Mouse (Mus musculus): ENCODE data around the gene Poldip2. TPM values are rescaled to one million over a fixed set of nuclear protein-coding genes. Genes with fewer than 3 reads are reported as not detected.

The Poldip2 gene
- polyA plus RNA-seq, 1 experiment from 2014 or later = 168 TPM

GRCm38 (mm10) chr11:78483639-78484038, 28.4 kb upstream of the Poldip2 start:
- WGBS = 64% methylated on average over 7 of the region's 7 CpGs
- Histone ChIP-seq H3K4me3 (no peak overlapping the region), H3K36me3 (peaks cover 68% of the 10 kb centered on the region)

GRCm38 (mm10) chr11:78488168-78488567, 23.8 kb upstream of the Poldip2 start:
- Histone ChIP-seq H3K4me3 (no peak overlapping the region), H3K9me3 (no peaks in the 10 kb centered on the region), H3K9ac (replicated peaks) (no peak overlapping the region), H3K36me3 (peaks cover 31% of the 10 kb centered on the region), H3K4me2 (replicated peaks) (no peak overlapping the region), H3K27me3 (peaks cover 52% of the 10 kb centered on the region), H3K4me1 (peaks cover 10% of the 10 kb centered on the region; the same call in 1 of the 2 replicates), H3K27ac (replicated peaks) (no peak overlapping the region)
- ATAC-seq (ENCODE audit: low FRiP score, low read depth) = no peak
- 3% methylated on average over 8 of the region's 8 CpGs for WGBS

More at GRCm38 (mm10) chr11:78483639-78484038, 28.4 kb upstream of the Poldip2 start:
- Histone ChIP-seq H3K27me3 (peaks cover 19% of the 10 kb centered on the region), H3K9me3 (no peaks in the 10 kb centered on the region), H3K9ac (replicated peaks) (no peak overlapping the region), H3K4me2 (replicated peaks) (no peak overlapping the region), H3K4me1 (no peaks in the 10 kb centered on the region), H3K27ac (replicated peaks) (no peak overlapping the region)
- no peak for ATAC-seq (ENCODE audit: low FRiP score, low read depth)

GRCm38 (mm10) chr11:78490781-78491241, 21.2 kb upstream of the Poldip2 start:
- H3K27ac ChIP-seq (replicated peaks) = 0 out of 2 replicates have a peak overlapping the region, but pooled peaks have one; percentile 1
- peaks cover 19% of the 10 kb centered on the region for H3K36me3 ChIP-seq
- WGBS = 8% methylated on average over 48 of the region's 48 CpGs
- H3K9me3 ChIP-seq = no peaks in the 10 kb centered on the region
- H3K4me1 ChIP-seq = peaks cover 13% of the 10 kb centered on the region
- H3K9ac ChIP-seq (replicated peaks) = peak overlapping the region; percentile 48
- H3K27me3 ChIP-seq = peaks cover 69% of the 10 kb centered on the region
- peak; percentile 49 for ATAC-seq (ENCODE audit: low FRiP score, low read depth)
- peak overlapping the region; percentile 55 for H3K4me2 ChIP-seq (replicated peaks)
- peak overlapping the region; percentile 30 for H3K4me3 ChIP-seq

GRCm38 (mm10) chr11:78495904-78496303, 16.1 kb upstream of the Poldip2 start:
- H3K4me1 ChIP-seq = peaks cover 31% of the 10 kb centered on the region
- H3K27me3 ChIP-seq = peaks cover 54% of the 10 kb centered on the region
- H3K9ac ChIP-seq (replicated peaks) = peak overlapping the region; percentile 90
- no peaks in the 10 kb centered on the region for H3K9me3 ChIP-seq
- WGBS = 7% methylated on average over 6 of the region's 6 CpGs
- H3K36me3 ChIP-seq = no peaks in the 10 kb centered on the region
- H3K4me2 ChIP-seq (replicated peaks) = peak overlapping the region; percentile 89
- H3K4me3 ChIP-seq = peak overlapping the region; percentile 89
- no peak for ATAC-seq (ENCODE audit: low FRiP score, low read depth)
- H3K27ac ChIP-seq (replicated peaks) = no peak overlapping the region

GRCm38 (mm10) chr11:78497071-78497541, 14.9 kb upstream of the Poldip2 start:
- WGBS = under 1% methylated on average over 44 of the region's 44 CpGs
- peak; percentile 82 for ATAC-seq (ENCODE audit: low FRiP score, low read depth)
- peaks cover 49% of the 10 kb centered on the region for H3K27me3 ChIP-seq

GRCm38 (mm10) chr11:78497544-78498522, 14.2 kb upstream of the Poldip2 start, which contains the start of gene Sarm1:
Sarm1 (minus strand) TSS chr11:78497754.
- Histone ChIP-seq H3K9me3 (no peaks in the 10 kb centered on the region), H3K36me3 (no peaks in the 10 kb centered on the region), H3K4me1 (peaks cover 27% of the 10 kb centered on the region), H3K27me3 (peaks cover 49% of the 10 kb centered on the region), H3K9ac (replicated peaks) (peak within 1 kb of the TSS; percentile 90), H3K4me2 (replicated peaks) (peak within 1 kb of the TSS; percentile 89), H3K4me3 (peak within 1 kb of the TSS; percentile 89), H3K27ac (replicated peaks) (peak within 1 kb of the TSS; percentile 90)
- WGBS = 2% methylated on average over 35 of the region's 36 CpGs
- ATAC-seq (ENCODE audit: low FRiP score, low read depth) = peak; percentile 93

More at GRCm38 (mm10) chr11:78497071-78497541, 14.9 kb upstream of the Poldip2 start:
- H3K9me3 ChIP-seq = no peaks in the 10 kb centered on the region
- H3K27ac ChIP-seq (replicated peaks) = peak overlapping the region; percentile 90
- peak overlapping the region; percentile 90 for H3K9ac ChIP-seq (replicated peaks)
- peaks cover 27% of the 10 kb centered on the region for H3K4me1 ChIP-seq
- H3K4me2 ChIP-seq (replicated peaks) = peak overlapping the region; percentile 89
- no peaks in the 10 kb centered on the region for H3K36me3 ChIP-seq
- H3K4me3 ChIP-seq = peak overlapping the region; percentile 89

- Histone ChIP-seq H3K36me3 (no peaks in the 10 kb centered on the region), H3K9me3 (no peaks in the 10 kb centered on the region), H3K4me2 (replicated peaks) (peak within 1 kb of the TSS; percentile 89), H3K4me1 (peaks cover 27% of the 10 kb centered on the region), H3K27me3 (peaks cover 48% of the 10 kb centered on the region), H3K4me3 (peak within 1 kb of the TSS; percentile 89), H3K27ac (replicated peaks) (peak within 1 kb of the TSS; percentile 90), H3K9ac (replicated peaks) (peak within 1 kb of the TSS; percentile 53; the same call in 1 of the 2 replicates)
- 32% methylated on average over 7 of the region's 7 CpGs for WGBS
- ATAC-seq (ENCODE audit: low FRiP score, low read depth) = no peak
These were observed 13.0 kb upstream of the Poldip2 start, which contains the start of gene Vtn for GRCm38 (mm10) chr11:78499004-78499403. Vtn (plus strand) TSS chr11:78499091.

GRCm38 (mm10) chr11:78499543-78499942, 12.4 kb upstream of the Poldip2 start:
- peaks cover 27% of the 10 kb centered on the region for H3K4me1 ChIP-seq
- no peak for ATAC-seq (ENCODE audit: low FRiP score, low read depth)
- H3K4me3 ChIP-seq = no peak overlapping the region
- H3K36me3 ChIP-seq = no peaks in the 10 kb centered on the region
- 41% methylated on average over 16 of the region's 16 CpGs for WGBS
- no peak overlapping the region for H3K9ac ChIP-seq (replicated peaks)
- H3K27me3 ChIP-seq = peaks cover 43% of the 10 kb centered on the region
- peak overlapping the region; percentile 10; the same call in 1 of the 2 replicates for H3K4me2 ChIP-seq (replicated peaks)
- no peaks in the 10 kb centered on the region for H3K9me3 ChIP-seq
- H3K27ac ChIP-seq (replicated peaks) = no peak overlapping the region

GRCm38 (mm10) chr11:78500623-78501202, 11.3 kb upstream of the Poldip2 start:
- Histone ChIP-seq H3K4me3 (no peak overlapping the region), H3K4me2 (replicated peaks) (0 out of 2 replicates have a peak overlapping the region, but pooled peaks have one; percentile 0), H3K27me3 (peaks cover 34% of the 10 kb centered on the region; the same call in 1 of the 2 replicates), H3K9ac (replicated peaks) (no peak overlapping the region), H3K4me1 (peaks cover 25% of the 10 kb centered on the region), H3K9me3 (no peaks in the 10 kb centered on the region), H3K27ac (replicated peaks) (no peak overlapping the region), H3K36me3 (no peaks in the 10 kb centered on the region)
- WGBS = 76% methylated on average over 9 of the region's 9 CpGs
- no peak for ATAC-seq (ENCODE audit: low FRiP score, low read depth)

- no peak for ATAC-seq (ENCODE audit: low FRiP score, low read depth)
- Histone ChIP-seq H3K4me2 (replicated peaks) (no peak overlapping the region), H3K4me3 (no peak overlapping the region), H3K9me3 (no peaks in the 10 kb centered on the region), H3K36me3 (peaks cover 7% of the 10 kb centered on the region), H3K9ac (replicated peaks) (no peak overlapping the region), H3K27ac (replicated peaks) (no peak overlapping the region), H3K4me1 (peaks cover 17% of the 10 kb centered on the region), H3K27me3 (peaks cover 29% of the 10 kb centered on the region; the same call in 1 of the 2 replicates)
- WGBS = 76% methylated on average over 20 of the region's 20 CpGs
These were observed 10.5 kb upstream of the Poldip2 start for GRCm38 (mm10) chr11:78501529-78501928.

GRCm38 (mm10) chr11:78502909-78503650, 8.9 kb upstream of the Poldip2 start, which contains the start of gene Sebox:
Sebox (plus strand) TSS chr11:78503447.
- H3K36me3 ChIP-seq = peaks cover 22% of the 10 kb centered on the region
- no peak within 1 kb of the TSS for H3K27ac ChIP-seq (replicated peaks)
- H3K9me3 ChIP-seq = no peaks in the 10 kb centered on the region
- no peak within 1 kb of the TSS for H3K4me2 ChIP-seq (replicated peaks)
- ATAC-seq (ENCODE audit: low FRiP score, low read depth) = no peak
- no peak within 1 kb of the TSS for H3K9ac ChIP-seq (replicated peaks)
- no peak within 1 kb of the TSS for H3K4me3 ChIP-seq
- WGBS = 72% methylated on average over 7 of the region's 7 CpGs
- H3K27me3 ChIP-seq = peaks cover 29% of the 10 kb centered on the region; the same call in 1 of the 2 replicates
- peaks cover 10% of the 10 kb centered on the region; the same call in 1 of the 2 replicates for H3K4me1 ChIP-seq
